In the genomic region with DNA sequence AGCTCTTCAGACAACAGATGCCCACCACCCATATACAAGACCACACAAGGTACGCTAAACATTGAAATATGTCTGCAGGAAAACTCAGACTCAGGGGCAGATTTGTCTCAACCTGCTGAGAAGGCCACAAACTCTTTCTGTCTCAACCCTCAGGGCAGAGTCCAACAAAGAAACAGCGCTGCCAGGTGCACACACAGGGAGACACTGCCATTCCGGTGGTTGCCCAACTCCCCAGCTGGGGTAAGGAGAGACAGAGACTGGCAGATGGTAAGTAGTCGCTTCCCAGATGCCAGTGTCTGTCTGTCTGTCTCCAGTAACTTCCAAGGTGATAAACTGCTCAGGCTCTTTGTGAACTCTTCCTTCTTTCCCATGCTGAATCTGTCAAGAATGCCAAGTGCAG, we compare ENCODE assay signal across 31 mouse cellular contexts. TPM values are rescaled to one million over a fixed set of nuclear protein-coding genes. Genes with fewer than 3 reads are reported as not detected.
DNase-seq lines count a peak whose midpoint lies in the region; ATAC-seq and TF ChIP-seq lines count a peak whose summit lies in the region.
"Had no signal": no experiment of that assay in that cellular context is flagged by ENCODE, and none has a peak within 500 bp of the region (broad histone marks: within the 10 kb centered on the region; RNA-seq: fewer than 3 reads in every experiment).

No protein-coding gene starts in this region.

- no peak for ATAC-seq in kidney, embryonic 14.5 days (ENCODE audit: low FRiP score, low TSS enrichment)
- ATAC-seq in liver, embryonic 12.5 days = no peak
- ATAC-seq: forebrain, embryonic 15.5 days; lung, postnatal 0 days had no signal

- H3K4me2 ChIP-seq in kidney, embryonic 14.5 days (replicated peaks; ENCODE audit: low read depth, low read length) = no peak overlapping the region
- H3K4me2 ChIP-seq in liver, embryonic 12.5 days = no peak overlapping the region
- H3K4me2 ChIP-seq: forebrain, embryonic 15.5 days; limb, embryonic 13.5 days; liver, embryonic 13.5 days; stomach, embryonic 15.5 days had no signal

- no peaks in the 10 kb centered on the region for H3K9me3 ChIP-seq in kidney, embryonic 14.5 days (ENCODE audit: control insufficient read depth, low read length)
- no peaks in the 10 kb centered on the region for H3K9me3 ChIP-seq in liver, embryonic 12.5 days (replicated peaks)
- H3K9me3 ChIP-seq in forebrain, embryonic 10.5 days = no peaks in the 10 kb centered on the region
- H3K9me3 ChIP-seq: forebrain, embryonic 15.5 days; hindbrain, embryonic 10.5 days; limb, embryonic 13.5 days; liver, embryonic 13.5 days; neural tube, embryonic 15.5 days; stomach, embryonic 15.5 days had no signal

- peak; percentile 71 for DNase-seq in gastrocnemius, adult 2 months
- no peak for DNase-seq in gastrocnemius, adult 18-20 months (ENCODE audit: low spot score)
- peak; percentile 89 for DNase-seq in kidney, adult 2 months
- peak; percentile 94 for DNase-seq in liver, adult 2 months (ENCODE audit: extremely low read depth, low read depth, low spot score)
- peak; percentile 74 to 82 for DNase-seq in kidney, postnatal 36 days
- DNase-seq in forebrain, embryonic 10.5 days (ENCODE audit: extremely low spot score, low spot score) = no peak
- DNase-seq: adrenal gland, postnatal 14 days; cerebellum, adult 11 months; cerebellum, adult 9-10 months; cerebellum, postnatal 36 days; gastrocnemius, postnatal 10 days; heart, postnatal 14 days; liver, embryonic 13.5 days; lung, adult 18-20 months; lung, postnatal 4 days; midbrain, embryonic 14.5 days; retina, postnatal 1 day; right cerebral cortex, postnatal 14 days; thymus, adult 18-20 months; thymus, postnatal 25 days had no signal

- H3K27ac ChIP-seq in gastrocnemius, adult 2 months = peak overlapping the region; percentile 99
- peak overlapping the region; percentile 74 for H3K27ac ChIP-seq in kidney, adult 2 months (ENCODE audit: insufficient read depth, low read depth, low read length)
- H3K27ac ChIP-seq in kidney, embryonic 14.5 days (ENCODE audit: low read depth, low read length) = no peak overlapping the region
- H3K27ac ChIP-seq in liver, adult 2 months (replicated peaks; ENCODE audit: insufficient read depth, low read depth, low read length) = peak overlapping the region; percentile 81
- H3K27ac ChIP-seq in liver, embryonic 12.5 days = no peak overlapping the region
- no peak overlapping the region for H3K27ac ChIP-seq in forebrain, embryonic 10.5 days
- H3K27ac ChIP-seq: forebrain, embryonic 15.5 days; hindbrain, embryonic 10.5 days; left cerebral cortex, adult 2 months; limb, embryonic 13.5 days; liver, embryonic 13.5 days; neural tube, embryonic 15.5 days; stomach, embryonic 15.5 days had no signal

- TF ChIP-seq CTCF in gastrocnemius, adult 2 months (IDR thresholded peaks at IDR 0.05) = no peak
- no peak for TF ChIP-seq CTCF in kidney, adult 2 months (conservative IDR thresholded peaks at IDR 0.05; ENCODE audit: insufficient read depth, insufficient read length, low read depth, low read length)
- TF ChIP-seq CTCF in liver, adult 2 months (IDR thresholded peaks at IDR 0.05; ENCODE audit: low read depth, low read length) = no peak

- H3K79me2 ChIP-seq in liver, adult 2 months (ENCODE audit: control insufficient read depth, insufficient read depth, low read length) = peaks cover 23% of the 10 kb centered on the region

- H3K9ac ChIP-seq in kidney, embryonic 14.5 days (ENCODE audit: low read depth, low read length) = no peak overlapping the region
- peak overlapping the region; percentile 52 for H3K9ac ChIP-seq in liver, adult 2 months (ENCODE audit: low read depth, low read length)
- no peak overlapping the region for H3K9ac ChIP-seq in liver, embryonic 12.5 days
- H3K9ac ChIP-seq: forebrain, embryonic 15.5 days; limb, embryonic 13.5 days; liver, embryonic 13.5 days; neural tube, embryonic 15.5 days; stomach, embryonic 15.5 days had no signal

- H3K27me3 ChIP-seq in kidney, adult 2 months (replicated peaks; ENCODE audit: control insufficient read depth, insufficient read depth, low read length) = no peaks in the 10 kb centered on the region
- H3K27me3 ChIP-seq in kidney, embryonic 14.5 days (ENCODE audit: control insufficient read depth, insufficient read depth, low read length) = peaks cover 56% of the 10 kb centered on the region
- no peaks in the 10 kb centered on the region for H3K27me3 ChIP-seq in liver, adult 2 months (ENCODE audit: control insufficient read depth, insufficient read depth, low read length)
- peaks cover 69% of the 10 kb centered on the region for H3K27me3 ChIP-seq in liver, embryonic 12.5 days (replicated peaks)
- peaks cover 80% of the 10 kb centered on the region for H3K27me3 ChIP-seq in forebrain, embryonic 10.5 days (ENCODE audit: poor library complexity, severe bottlenecking)

- TF ChIP-seq POLR2A in kidney, adult 2 months (IDR thresholded peaks at IDR 0.05; ENCODE audit: low read depth, low read length) = no peak
- TF ChIP-seq POLR2A in liver, adult 2 months (IDR thresholded peaks at IDR 0.05; ENCODE audit: extremely low read depth, insufficient read depth, low read length) = no peak

- H3K4me3 ChIP-seq in gastrocnemius, adult 2 months = peak overlapping the region; percentile 87
- no peak overlapping the region for H3K4me3 ChIP-seq in kidney, adult 2 months (ENCODE audit: insufficient read depth, low read depth, low read length)
- no peak overlapping the region for H3K4me3 ChIP-seq in kidney, embryonic 14.5 days (ENCODE audit: low read length)
- no peak overlapping the region for H3K4me3 ChIP-seq in liver, adult 2 months (ENCODE audit: insufficient read depth, low read depth, low read length)
- no peak overlapping the region for H3K4me3 ChIP-seq in liver, embryonic 12.5 days
- no peak overlapping the region for H3K4me3 ChIP-seq in forebrain, embryonic 10.5 days
- H3K4me3 ChIP-seq: forebrain, embryonic 15.5 days; hindbrain, embryonic 10.5 days; limb, embryonic 13.5 days; liver, embryonic 13.5 days; megakaryocyte, embryonic 14.5 days; neural tube, embryonic 15.5 days; stomach, embryonic 15.5 days had no signal

- no peaks in the 10 kb centered on the region for H3K36me3 ChIP-seq in kidney, adult 2 months (ENCODE audit: control insufficient read depth, insufficient read depth, low read length)
- H3K36me3 ChIP-seq in kidney, embryonic 14.5 days (ENCODE audit: control insufficient read depth, insufficient read depth, low read length) = no peaks in the 10 kb centered on the region
- peaks cover 9% of the 10 kb centered on the region; the same call in 1 of the 2 replicates for H3K36me3 ChIP-seq in liver, adult 2 months (ENCODE audit: control insufficient read depth, insufficient read depth, low read length)
- no peaks in the 10 kb centered on the region for H3K36me3 ChIP-seq in liver, embryonic 12.5 days
- H3K36me3 ChIP-seq in forebrain, embryonic 10.5 days (replicated peaks) = peaks cover 2% of the 10 kb centered on the region; the same call in 1 of the 2 replicates
- H3K36me3 ChIP-seq: forebrain, embryonic 15.5 days; limb, embryonic 13.5 days; liver, embryonic 13.5 days; neural tube, embryonic 15.5 days; stomach, embryonic 15.5 days had no signal

- H3K4me1 ChIP-seq in kidney, adult 2 months (ENCODE audit: control insufficient read depth, insufficient read depth, low read length) = peaks cover 25% of the 10 kb centered on the region; the same call in 1 of the 2 replicates
- H3K4me1 ChIP-seq in kidney, embryonic 14.5 days (ENCODE audit: control insufficient read depth, insufficient read depth, low read length) = peaks cover 22% of the 10 kb centered on the region
- H3K4me1 ChIP-seq in liver, adult 2 months (ENCODE audit: control insufficient read depth, insufficient read depth, low read length) = peaks cover 31% of the 10 kb centered on the region
- peaks cover 31% of the 10 kb centered on the region for H3K4me1 ChIP-seq in liver, embryonic 12.5 days
- H3K4me1 ChIP-seq in forebrain, embryonic 10.5 days = peaks cover 50% of the 10 kb centered on the region

- 51% methylated on average over 4 of the region's 4 CpGs for WGBS in kidney, adult 2 months
- WGBS in kidney, embryonic 14.5 days = 76% methylated on average over 4 of the region's 4 CpGs
- 29% methylated on average over 4 of the region's 4 CpGs for WGBS in liver, adult 2 months
- 69% methylated on average over 4 of the region's 4 CpGs for WGBS in liver, embryonic 12.5 days (ENCODE audit: insufficient replicate concordance)
- 70% methylated on average over 4 of the region's 4 CpGs for WGBS in forebrain, embryonic 10.5 days

- intact Hi-C loops in gastrocnemius, adult 2 months (cut with DNase I) = no loop called here

RNA-seq across cellular contexts. Expression of a gene that starts 2.1 kb away (rescaled TPM):
- 10 to 100 TPM; 75.0 to 87.5 TPM for total RNA-seq in gastrocnemius, adult 2 months (2021)
- total RNA-seq in gastrocnemius, adult 18-20 months (2021) = 10 to 100 TPM; 57.2 to 76.3 TPM
- polyA plus RNA-seq in kidney, adult 2 months (2012; rRNA removed) = 23.1 and 26.8 TPM in 2 replicates
- 3.8 and 8.9 TPM in 2 replicates for polyA plus RNA-seq in kidney, embryonic 14.5 days (2014; fragmentation: Nextera tagmentation; extraction: Ambion mirVana)
- total RNA-seq in liver, adult 2 months (2014; rRNA removed) = 15.9 and 21.7 TPM in 2 replicates
- polyA plus RNA-seq in liver, adult 2 months (2012; rRNA removed) = 27.9 and 28.9 TPM in 2 replicates
- polyA plus RNA-seq in liver, embryonic 12.5 days (2016; fragmentation: Nextera tagmentation; extraction: Ambion mirVana) = 0.57 and 0.98 TPM in 2 replicates
- polyA plus RNA-seq in forebrain, embryonic 10.5 days (2016; fragmentation: Nextera tagmentation; extraction: Ambion mirVana) = 6.3 and 7.1 TPM in 2 replicates
- total RNA-seq: monocyte, adult 5-6 weeks had no signal

RNA-seq across cellular contexts. Expression of a gene that starts 16.3 kb away (rescaled TPM):
- total RNA-seq in gastrocnemius, adult 2 months (2021) = under 1 TPM in 1 of 2 experiments, not detected in 1; 0.67 TPM
- not detected for total RNA-seq in gastrocnemius, adult 18-20 months (2021)
- 0.11 and 0.42 TPM in 2 replicates for polyA plus RNA-seq in kidney, adult 2 months (2012; rRNA removed)
- polyA plus RNA-seq in kidney, embryonic 14.5 days (2014; fragmentation: Nextera tagmentation; extraction: Ambion mirVana) = 0.93 and 1.0 TPM in 2 replicates
- total RNA-seq in liver, adult 2 months (2014; rRNA removed) = not detected in 2 replicates
- 0.24 TPM in 1 of 2 replicates, not detected in the other for polyA plus RNA-seq in liver, adult 2 months (2012; rRNA removed)
- polyA plus RNA-seq in liver, embryonic 12.5 days (2016; fragmentation: Nextera tagmentation; extraction: Ambion mirVana) = not detected in 2 replicates
- polyA plus RNA-seq in forebrain, embryonic 10.5 days (2016; fragmentation: Nextera tagmentation; extraction: Ambion mirVana) = 3.8 and 6.1 TPM in 2 replicates
- polyA plus RNA-seq: liver, embryonic 13.5 days had no signal

RNA-seq across cellular contexts. Expression of a gene that starts 35.8 kb away (rescaled TPM):
- 10 to 100 TPM; 22.7 to 27.6 TPM for total RNA-seq in gastrocnemius, adult 2 months (2021)
- total RNA-seq in gastrocnemius, adult 18-20 months (2021) = 10 to 100 TPM; 26.5 to 28.8 TPM
- polyA plus RNA-seq in kidney, adult 2 months (2012; rRNA removed) = 28.1 and 34.9 TPM in 2 replicates
- 61.5 and 75.7 TPM in 2 replicates for polyA plus RNA-seq in kidney, embryonic 14.5 days (2014; fragmentation: Nextera tagmentation; extraction: Ambion mirVana)
- 33.0 and 33.9 TPM in 2 replicates for total RNA-seq in liver, adult 2 months (2014; rRNA removed)
- 18.3 and 18.6 TPM in 2 replicates for polyA plus RNA-seq in liver, adult 2 months (2012; rRNA removed)
- 30.9 and 31.7 TPM in 2 replicates for polyA plus RNA-seq in liver, embryonic 12.5 days (2016; fragmentation: Nextera tagmentation; extraction: Ambion mirVana)
- 65.4 and 67.8 TPM in 2 replicates for polyA plus RNA-seq in forebrain, embryonic 10.5 days (2016; fragmentation: Nextera tagmentation; extraction: Ambion mirVana)

RNA-seq across cellular contexts. Expression of a gene that starts 36.1 kb away (rescaled TPM):
- total RNA-seq in gastrocnemius, adult 2 months (2021) = under 1 TPM; 0.31 to 0.33 TPM
- total RNA-seq in gastrocnemius, adult 18-20 months (2021) = under 1 TPM; 0.21 to 0.32 TPM
- polyA plus RNA-seq in kidney, adult 2 months (2012; rRNA removed) = 0.44 and 0.67 TPM in 2 replicates
- 8.5 and 9.3 TPM in 2 replicates for polyA plus RNA-seq in kidney, embryonic 14.5 days (2014; fragmentation: Nextera tagmentation; extraction: Ambion mirVana)
- 0.37 and 0.94 TPM in 2 replicates for total RNA-seq in liver, adult 2 months (2014; rRNA removed)
- polyA plus RNA-seq in liver, adult 2 months (2012; rRNA removed) = 0.27 and 0.43 TPM in 2 replicates
- polyA plus RNA-seq in liver, embryonic 12.5 days (2016; fragmentation: Nextera tagmentation; extraction: Ambion mirVana) = 9.0 and 9.5 TPM in 2 replicates
- polyA plus RNA-seq in forebrain, embryonic 10.5 days (2016; fragmentation: Nextera tagmentation; extraction: Ambion mirVana) = 16.2 and 17.7 TPM in 2 replicates

Comparison
In these comparisons a context has a peak if more than half of its experiments do, and no peak if none do; other contexts are left out.
1. DNase-seq: peak in gastrocnemius, adult 2 months (single experiment), kidney, adult 2 months (single experiment), liver, adult 2 months (single experiment) and kidney, postnatal 36 days (2 of 2); none in gastrocnemius, adult 18-20 months (single experiment) and forebrain, embryonic 10.5 days (single experiment).
2. H3K27ac ChIP-seq: peak in gastrocnemius, adult 2 months (single experiment), kidney, adult 2 months (single experiment) and liver, adult 2 months (single experiment); none in kidney, embryonic 14.5 days (single experiment), liver, embryonic 12.5 days (single experiment) and forebrain, embryonic 10.5 days (single experiment).